Mouse (Mus musculus) neural tube, embryonic 11.5 days (tissue): ENCODE data around the gene Emc7. TPM values are rescaled to one million over a fixed set of nuclear protein-coding genes. Genes with fewer than 3 reads are reported as not detected.

Source experiments
- ATAC-seq: fragments of 200-750 bp; cut with Nextera tagmentation; 2 replicates; pipeline ENCODE4 v1.8.0; 2017; ENCODE audit warnings: moderate number of reproducible peaks, mild to moderate bottlenecking, moderate TSS enrichment, moderate library complexity; ENCODE audit not compliant: insufficient read depth, low FRiP score, low TSS enrichment
- DNase-seq: peaks from one replicate; pipeline ENCODE4 v3.0.0-alpha.2; 2015; ENCODE audit warnings: low spot score
- H3K27ac ChIP-seq: fragments of 300-500 bp; sonication (generic); 2 replicates; pipeline ENCODE4 v1.5.1; 2014; ENCODE audit warnings: low read depth, mild to moderate bottlenecking, low read length
- H3K27me3 ChIP-seq: fragments of 300-500 bp; sonication (generic); 2 replicates; pipeline ENCODE4 v1.6.1; 2014; ENCODE audit warnings: mild to moderate bottlenecking, low read length, mixed read lengths; ENCODE audit not compliant: control insufficient read depth, insufficient read depth
- H3K36me3 ChIP-seq: fragments of 300-500 bp; sonication (generic); 2 replicates; pipeline ENCODE4 v1.6.1; 2014; ENCODE audit warnings: mild to moderate bottlenecking, low read length, moderate library complexity, mixed read lengths; ENCODE audit not compliant: control insufficient read depth, insufficient read depth
- H3K4me1 ChIP-seq: fragments of 300-500 bp; sonication (generic); 2 replicates; pipeline ENCODE4 v1.6.1; 2014; ENCODE audit warnings: low read length, mixed read lengths; ENCODE audit not compliant: control insufficient read depth, insufficient read depth
- H3K4me2 ChIP-seq: fragments of 300-500 bp; sonication (generic); 2 replicates; pipeline ENCODE4 v1.6.1; 2014; ENCODE audit warnings: low read depth, mild to moderate bottlenecking, moderate library complexity
- H3K4me3 ChIP-seq: fragments of 300-500 bp; sonication (generic); 2 replicates; pipeline ENCODE4 v1.5.1; 2014; ENCODE audit warnings: low read depth, low read length
- H3K9ac ChIP-seq: fragments of 300-500 bp; sonication (generic); 2 replicates; pipeline ENCODE4 v1.6.1; 2014; ENCODE audit warnings: mild to moderate bottlenecking, low read length
- H3K9me3 ChIP-seq: fragments of 300-500 bp; sonication (generic); 2 replicates; pipeline ENCODE4 v1.6.1; 2016; ENCODE audit warnings: low read length; ENCODE audit not compliant: control insufficient read depth
- WGBS: fragments of 180-500 bp; shearing (Covaris S2); extraction: QIAGEN DNeasy Blood & Tissue Kit; methylation state at CpG from one replicate; pipeline ENCODE4 v1.1.7; 2014; 5-methylcytosine and 5-hydroxymethylcytosine counted together
- polyA plus RNA-seq: library from polyadenylated mRNA; unstranded; fragments of >200 nt; fragmentation: Nextera tagmentation; extraction: Ambion mirVana; gene quantifications from 2 replicates; pipeline ENCODE4 v1.2.1, GENCODE M21; 2014

Emc7 gene
- polyA plus RNA-seq, 1 experiment from 2014 or later = 11.6 TPM

DNA sequence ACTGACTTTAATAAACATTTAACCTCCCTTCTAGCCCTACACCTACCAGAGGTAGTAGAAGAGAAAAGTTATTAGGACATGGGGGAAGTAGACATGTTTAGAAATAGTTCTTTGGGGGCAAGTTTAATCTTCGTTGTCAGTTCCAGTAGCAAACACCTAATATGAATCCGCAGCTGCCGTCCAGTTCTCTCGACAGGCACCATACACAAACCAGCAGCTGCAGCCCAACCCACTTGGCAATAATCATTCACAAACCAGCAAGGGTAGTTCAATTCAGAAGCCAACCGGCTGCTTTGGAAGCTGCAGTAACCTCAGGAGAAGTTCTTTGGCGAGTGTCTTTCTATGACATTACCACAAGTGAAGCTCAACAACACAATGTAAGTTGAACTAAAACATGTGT lies 49.2 kb downstream of the Emc7 start:
- H3K9me3 ChIP-seq = no peaks in the 10 kb centered on the region
- H3K27me3 ChIP-seq = no peaks in the 10 kb centered on the region
- DNase-seq (no peak), ATAC-seq (no peak)
- no peaks in the 10 kb centered on the region for H3K36me3 ChIP-seq
- no peaks in the 10 kb centered on the region for H3K4me1 ChIP-seq
- H3K27ac ChIP-seq = no peak overlapping the region
- no peak overlapping the region for H3K9ac ChIP-seq
- WGBS = 87% methylated on average over 6 of the region's 6 CpGs
- no peak overlapping the region for H3K4me3 ChIP-seq
- no peak overlapping the region for H3K4me2 ChIP-seq

DNA sequence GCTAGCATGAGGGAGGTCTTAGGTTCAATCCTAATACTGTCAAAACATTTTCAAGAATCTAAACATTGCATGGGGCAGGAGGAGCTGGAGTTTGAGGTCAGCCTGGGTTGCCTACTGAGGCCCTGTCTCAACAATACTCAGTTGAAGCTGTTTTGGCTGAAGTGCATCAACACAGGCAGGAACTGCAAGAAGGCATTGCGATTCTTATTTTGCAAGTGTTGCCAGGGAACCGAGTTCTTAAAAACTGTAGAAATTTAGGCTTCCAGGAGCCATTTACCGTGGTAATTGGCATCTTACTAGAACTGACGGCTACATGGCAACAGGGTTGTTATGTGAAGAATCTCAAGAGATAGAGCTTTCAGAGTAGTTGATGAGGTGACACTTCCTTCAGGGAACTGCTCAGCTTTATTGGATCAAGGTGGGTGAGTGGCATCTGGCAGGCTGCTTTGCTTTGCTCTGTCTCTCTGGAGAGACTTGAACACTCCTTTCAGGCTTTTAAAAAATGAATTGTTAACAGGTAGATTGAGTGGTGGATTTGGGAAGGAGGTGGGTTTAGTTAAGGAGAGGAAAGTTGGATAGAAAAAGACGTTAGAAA lies 52.1 kb downstream of the Emc7 start:
- no peak for ATAC-seq

DNA sequence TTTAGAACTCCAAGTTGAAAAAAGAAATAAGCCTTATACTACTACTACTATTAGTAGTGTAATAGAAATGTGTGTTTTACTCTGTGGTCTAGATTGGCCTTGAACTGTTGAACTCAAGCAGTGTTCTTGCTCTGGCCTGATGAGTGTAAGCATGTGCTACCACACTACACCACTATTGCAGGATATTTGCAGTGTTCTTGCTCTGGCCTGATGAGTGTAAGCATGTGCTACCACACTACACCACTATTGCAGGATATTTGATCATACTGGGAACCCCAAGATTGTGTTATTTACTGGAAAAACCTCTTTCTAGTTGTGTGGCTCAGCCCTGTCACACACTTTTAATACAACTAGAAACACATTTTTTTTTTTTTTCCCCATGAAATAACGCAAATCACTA lies 52.6 kb downstream of the Emc7 start:
- ATAC-seq (no peak), DNase-seq (no peak)
- Histone ChIP-seq H3K4me3 (no peak overlapping the region), H3K4me2 (no peak overlapping the region), H3K27ac (no peak overlapping the region), H3K9ac (no peak overlapping the region), H3K36me3 (no peaks in the 10 kb centered on the region), H3K27me3 (no peaks in the 10 kb centered on the region), H3K4me1 (no peaks in the 10 kb centered on the region), H3K9me3 (no peaks in the 10 kb centered on the region)
- 97% methylated on average over 1 of the region's 1 CpGs for WGBS

More for the DNA sequence above, 52.1 kb downstream of the Emc7 start:
- no peaks in the 10 kb centered on the region for H3K36me3 ChIP-seq
- no peak overlapping the region for H3K4me2 ChIP-seq
- no peak overlapping the region for H3K27ac ChIP-seq
- no peak for DNase-seq
- H3K4me3 ChIP-seq = no peak overlapping the region
- WGBS = 85% methylated on average over 5 of the region's 5 CpGs
- H3K9ac ChIP-seq = no peak overlapping the region
- H3K27me3 ChIP-seq = no peaks in the 10 kb centered on the region
- no peaks in the 10 kb centered on the region for H3K9me3 ChIP-seq
- no peaks in the 10 kb centered on the region for H3K4me1 ChIP-seq

DNA sequence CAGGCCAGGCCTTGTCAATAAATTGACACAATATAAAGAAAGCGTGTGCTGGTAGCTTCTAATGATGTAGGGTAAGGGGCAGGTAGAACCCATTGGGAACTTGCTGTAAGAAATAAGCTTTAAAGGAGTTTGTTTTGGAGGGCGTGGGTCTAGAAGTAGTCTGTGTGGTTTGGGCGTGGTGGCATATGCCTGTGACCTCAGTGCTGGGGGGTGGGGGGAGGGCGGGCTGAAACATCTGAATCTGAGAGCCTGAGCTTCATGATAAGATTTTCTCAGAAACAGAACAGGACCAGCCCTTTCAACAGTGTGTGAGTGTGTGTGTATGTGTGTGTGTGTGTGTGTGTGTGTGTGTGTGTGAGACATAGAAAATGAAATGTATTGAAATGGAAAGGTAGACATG lies 55.3 kb downstream of the Emc7 start:
- ATAC-seq = no peak
- 85% methylated on average over 4 of the region's 4 CpGs for WGBS
- H3K9me3 ChIP-seq = no peaks in the 10 kb centered on the region

DNA sequence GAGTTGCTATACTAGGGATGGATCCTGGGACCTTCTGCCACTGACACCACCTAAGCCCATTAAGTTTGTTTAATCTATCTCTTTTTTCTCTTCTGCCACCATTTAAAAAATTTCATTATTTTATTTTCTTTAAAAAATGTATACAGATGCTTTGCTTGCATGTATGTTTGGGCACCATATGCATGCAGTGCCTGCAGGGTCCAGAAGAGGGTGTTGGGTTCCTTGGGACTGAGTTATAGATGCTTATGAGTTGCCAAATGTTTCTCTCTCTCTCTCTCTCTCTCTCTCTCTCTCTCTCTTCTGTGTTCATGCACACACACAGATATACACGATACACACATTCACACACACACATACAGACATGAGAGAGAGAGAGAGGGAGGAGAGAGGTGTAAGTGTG lies 58.2 kb downstream of the Emc7 start:
- WGBS = 83% methylated on average over 1 of the region's 1 CpGs
- no peaks in the 10 kb centered on the region for H3K27me3 ChIP-seq
- no peak overlapping the region for H3K4me3 ChIP-seq
- no peaks in the 10 kb centered on the region for H3K4me1 ChIP-seq
- no peaks in the 10 kb centered on the region for H3K36me3 ChIP-seq
- H3K27ac ChIP-seq = no peak overlapping the region
- H3K4me2 ChIP-seq = no peak overlapping the region
- H3K9ac ChIP-seq = no peak overlapping the region
- no peak for DNase-seq
- ATAC-seq = no peak
- no peaks in the 10 kb centered on the region for H3K9me3 ChIP-seq

More for the DNA sequence above, 55.3 kb downstream of the Emc7 start:
- Histone ChIP-seq H3K9ac (no peak overlapping the region), H3K36me3 (no peaks in the 10 kb centered on the region), H3K4me1 (no peaks in the 10 kb centered on the region), H3K4me3 (no peak overlapping the region), H3K4me2 (no peak overlapping the region), H3K27me3 (no peaks in the 10 kb centered on the region), H3K27ac (no peak overlapping the region)
- DNase-seq = no peak

DNA sequence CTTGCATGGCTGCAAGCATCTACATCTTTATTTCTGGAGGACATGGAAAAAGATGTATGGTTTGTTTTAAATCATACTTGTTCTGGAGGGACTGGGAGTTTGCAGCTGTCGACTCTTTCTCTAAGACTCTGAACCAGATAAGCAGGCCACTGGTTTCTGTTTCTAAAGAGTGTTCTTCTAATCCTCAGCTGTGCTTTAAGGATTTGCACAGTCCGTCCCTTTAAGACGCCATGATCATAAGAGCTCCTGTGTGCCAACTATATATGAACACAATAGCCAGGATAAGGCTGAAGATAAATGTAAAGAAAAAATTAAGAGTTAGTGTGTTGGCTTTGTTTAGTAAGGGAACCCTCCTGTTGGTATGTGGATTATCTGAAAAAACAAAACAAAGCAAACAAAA lies 61.9 kb downstream of the Emc7 start:
- H3K27ac ChIP-seq = no peak overlapping the region
- no peaks in the 10 kb centered on the region for H3K27me3 ChIP-seq
- H3K9ac ChIP-seq = no peak overlapping the region
- no peaks in the 10 kb centered on the region for H3K9me3 ChIP-seq
- H3K4me2 ChIP-seq = no peak overlapping the region
- H3K4me1 ChIP-seq = no peaks in the 10 kb centered on the region
- 87% methylated on average over 3 of the region's 3 CpGs for WGBS
- DNase-seq = no peak
- H3K36me3 ChIP-seq = no peaks in the 10 kb centered on the region
- no peak overlapping the region for H3K4me3 ChIP-seq
- no peak for ATAC-seq

DNA sequence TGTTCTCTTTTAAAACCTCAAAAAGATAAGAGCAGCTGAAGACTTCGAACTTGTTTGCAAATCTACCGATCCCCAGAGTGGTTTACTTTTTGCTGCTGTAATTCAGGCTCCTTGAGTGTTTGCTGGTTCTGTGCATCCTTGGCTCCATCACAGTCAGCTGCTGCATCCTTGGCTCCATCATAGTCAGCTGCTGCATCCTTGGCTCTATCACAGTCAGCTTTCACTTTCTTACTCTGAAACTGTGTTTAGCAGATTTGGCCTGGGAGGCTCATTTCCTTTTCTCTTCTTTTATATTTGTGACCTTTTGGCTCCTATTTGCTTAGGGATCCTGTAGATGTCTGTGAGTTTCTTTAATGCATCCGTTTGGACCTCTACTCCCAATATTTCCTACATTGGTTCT lies 62.4 kb downstream of the Emc7 start:
- WGBS = 91% methylated on average over 3 of the region's 3 CpGs

DNA sequence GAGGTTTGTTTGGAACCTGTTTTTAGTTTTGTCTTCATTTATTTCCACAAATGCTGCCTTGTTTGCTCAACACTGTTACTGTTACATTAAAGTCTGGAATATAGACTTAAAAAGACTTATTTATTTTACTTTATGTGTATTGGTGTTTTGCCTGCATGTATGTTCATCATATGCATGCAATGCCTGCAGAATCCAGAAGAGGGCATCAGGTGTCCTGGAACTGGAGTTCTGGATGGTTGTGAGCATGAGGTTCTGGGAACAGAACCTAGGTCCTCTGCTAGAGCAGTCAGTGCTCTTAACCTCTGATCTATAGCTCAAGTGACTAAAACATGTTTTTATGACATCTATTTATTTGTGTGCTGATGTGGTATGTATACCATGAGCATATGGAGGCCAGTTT lies 63.7 kb downstream of the Emc7 start:
- H3K27me3 ChIP-seq = no peaks in the 10 kb centered on the region
- no peak for ATAC-seq

More for the DNA sequence above, 62.4 kb downstream of the Emc7 start:
- Histone ChIP-seq H3K9ac (no peak overlapping the region), H3K4me3 (no peak overlapping the region), H3K4me2 (no peak overlapping the region), H3K27ac (no peak overlapping the region), H3K36me3 (no peaks in the 10 kb centered on the region), H3K4me1 (no peaks in the 10 kb centered on the region), H3K27me3 (no peaks in the 10 kb centered on the region), H3K9me3 (no peaks in the 10 kb centered on the region)
- ATAC-seq (no peak), DNase-seq (no peak)

DNA sequence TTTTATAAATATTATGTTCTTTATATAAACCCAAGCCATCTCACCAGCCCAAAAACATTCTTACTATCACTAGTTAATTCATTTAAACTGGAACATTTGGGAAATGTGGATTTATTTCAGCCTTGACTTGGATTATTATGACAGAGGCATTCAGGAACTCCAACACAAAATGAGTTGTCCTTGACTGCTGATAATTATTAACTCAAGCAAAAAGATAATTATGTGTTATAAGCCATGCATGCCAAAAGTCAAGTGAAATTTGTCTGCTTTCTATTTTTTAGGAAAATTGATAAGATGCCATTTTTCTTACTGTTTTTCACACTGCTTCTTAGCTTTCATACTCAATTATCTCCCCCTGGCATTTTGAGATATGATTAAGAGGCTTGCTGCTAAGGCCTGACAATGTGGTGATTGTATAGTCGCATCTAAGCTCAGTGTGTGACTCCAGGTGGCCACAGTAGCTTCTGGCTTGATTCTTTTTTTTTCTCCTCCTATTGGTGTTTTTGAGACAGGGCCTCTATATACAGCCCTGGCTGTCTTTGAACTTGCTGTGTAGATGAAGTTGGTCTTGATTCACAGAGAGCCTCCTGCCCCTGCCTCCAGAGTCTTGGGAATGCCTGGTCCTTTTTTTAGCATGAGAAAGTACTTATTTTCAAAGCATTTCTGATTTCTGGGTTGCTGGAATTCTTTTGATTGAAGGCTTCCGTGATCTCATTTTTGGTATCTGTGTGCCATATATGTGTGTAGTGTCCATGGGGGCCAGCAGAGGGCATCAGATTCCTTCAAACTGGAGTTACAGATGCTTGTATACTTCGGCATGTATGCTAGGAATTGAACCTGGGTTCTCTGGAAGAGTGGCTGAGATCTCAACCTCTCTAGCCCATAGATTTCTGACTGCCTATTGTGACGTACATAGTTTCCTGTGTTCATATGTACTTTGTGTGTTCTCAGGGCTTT lies 66.0 kb downstream of the Emc7 start:
- Histone ChIP-seq H3K4me1 (no peaks in the 10 kb centered on the region), H3K4me3 (no peak overlapping the region), H3K36me3 (no peaks in the 10 kb centered on the region), H3K27me3 (no peaks in the 10 kb centered on the region), H3K9me3 (no peaks in the 10 kb centered on the region), H3K27ac (no peak overlapping the region), H3K9ac (no peak overlapping the region), H3K4me2 (no peak overlapping the region)
- ATAC-seq = no peak
- DNase-seq = no peak
- WGBS = 87% methylated on average over 4 of the region's 4 CpGs

More for the DNA sequence above, 63.7 kb downstream of the Emc7 start:
- Histone ChIP-seq H3K27ac (no peak overlapping the region), H3K4me2 (no peak overlapping the region), H3K9me3 (no peaks in the 10 kb centered on the region), H3K4me1 (no peaks in the 10 kb centered on the region), H3K9ac (no peak overlapping the region), H3K4me3 (no peak overlapping the region), H3K36me3 (no peaks in the 10 kb centered on the region)
- DNase-seq = no peak
